Mouse (Mus musculus): ENCODE results near the gene Stag3.

The Stag3 gene

GRCm38 (mm10) chr5:138268980-138269379 lies 11.1 kb upstream of the Stag3 start:
- no peak for DNase-seq (ENCODE audit: low spot score)

GRCm38 (mm10) chr5:138271232-138271631 lies 8.8 kb upstream of the Stag3 start:
- DNase-seq (ENCODE audit: low spot score): no peak

GRCm38 (mm10) chr5:138272409-138272923 lies 7.6 kb upstream of the Stag3 start, which contains the start of gene Gal3st4:
Gal3st4 (minus strand) TSS chr5:138272840.
- peak; percentile 19 for DNase-seq (ENCODE audit: low spot score)

- DNase-seq (ENCODE audit: low spot score): no peak
Observed at GRCm38 (mm10) chr5:138274186-138274585, 5.9 kb upstream of the Stag3 start.

- DNase-seq (ENCODE audit: low spot score): no peak
Observed at GRCm38 (mm10) chr5:138275216-138276050, 4.6 kb upstream of the Stag3 start.

GRCm38 (mm10) chr5:138277994-138278393 lies 2.0 kb upstream of the Stag3 start:
- DNase-seq (ENCODE audit: low spot score): no peak

- no peak for DNase-seq (ENCODE audit: low spot score)
Observed at GRCm38 (mm10) chr5:138280425-138280768, 357 bp downstream of the Stag3 start.

GRCm38 (mm10) chr5:138280829-138281228 lies 789 bp downstream of the Stag3 start:
- no peak for DNase-seq (ENCODE audit: low spot score)

GRCm38 (mm10) chr5:138281798-138282197 lies 1.8 kb downstream of the Stag3 start:
- no peak for DNase-seq (ENCODE audit: low spot score)

GRCm38 (mm10) chr5:138283540-138283939 lies 3.5 kb downstream of the Stag3 start:
- DNase-seq (ENCODE audit: low spot score): no peak

- no peak for DNase-seq (ENCODE audit: low spot score)
Observed at GRCm38 (mm10) chr5:138287861-138288260, 7.8 kb downstream of the Stag3 start.

GRCm38 (mm10) chr5:138291638-138292037 lies 11.6 kb downstream of the Stag3 start:
- DNase-seq (ENCODE audit: low spot score): no peak

- no peak for DNase-seq (ENCODE audit: low spot score)
Observed at GRCm38 (mm10) chr5:138294158-138294557, 14.1 kb downstream of the Stag3 start.

GRCm38 (mm10) chr5:138299613-138300012 lies 19.6 kb downstream of the Stag3 start:
- DNase-seq (ENCODE audit: low spot score): no peak

- DNase-seq (ENCODE audit: low spot score): no peak
Observed at GRCm38 (mm10) chr5:138312795-138313194, 32.8 kb downstream of the Stag3 start.

- DNase-seq (ENCODE audit: low spot score): no peak
Observed at GRCm38 (mm10) chr5:138341661-138342060, 61.6 kb downstream of the Stag3 start, which contains the start of gene Pvrig. Pvrig (plus strand) TSS chr5:138341961.

GRCm38 (mm10) chr5:138343216-138343615 lies 63.2 kb downstream of the Stag3 start:
- no peak for DNase-seq (ENCODE audit: low spot score)
